8 mouse cellular contexts compared by ENCODE assay signal in the genomic region with DNA sequence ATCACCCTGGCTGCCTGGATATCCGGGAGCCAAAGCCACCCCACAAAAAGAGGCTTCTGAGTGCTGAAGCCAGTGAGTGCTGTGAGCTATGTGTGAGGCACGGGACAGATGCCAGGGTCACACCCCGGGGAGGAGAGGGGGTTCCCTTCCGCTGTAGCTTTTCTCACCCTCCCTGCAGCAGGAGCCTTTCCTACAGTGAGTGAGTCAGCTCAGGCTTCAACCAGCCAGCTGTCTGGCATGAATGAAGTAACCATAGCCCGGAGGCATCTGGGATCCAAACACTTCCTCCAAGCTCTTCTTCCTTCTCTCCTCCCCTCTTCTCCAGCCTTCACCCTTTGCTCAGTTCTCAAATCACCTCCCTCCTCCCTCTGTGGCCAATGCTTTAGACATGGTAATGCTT. TPM values are rescaled to one million over a fixed set of nuclear protein-coding genes. Genes with fewer than 3 reads are reported as not detected.
DNase-seq lines count a peak whose midpoint lies in the region; ATAC-seq and TF ChIP-seq lines count a peak whose summit lies in the region.

No protein-coding gene starts in this region.

- peak; percentile 85 for ATAC-seq in embryonic facial prominence, embryonic 14.5 days (ENCODE audit: low read depth)
- ATAC-seq in liver, embryonic 14.5 days (ENCODE audit: insufficient read depth): no peak
- no peak for ATAC-seq in cerebellum, adult (ENCODE audit: insufficient number of reproducible peaks, low FRiP score, low TSS enrichment)

- WGBS in kidney, adult 2 months: 15% methylated on average over 5 of the region's 5 CpGs
- WGBS in embryonic facial prominence, embryonic 14.5 days: 5% methylated on average over 5 of the region's 5 CpGs
- 8% methylated on average over 5 of the region's 5 CpGs for WGBS in liver, embryonic 14.5 days (ENCODE audit: insufficient replicate concordance)

- TF ChIP-seq CTCF in kidney, adult 2 months (conservative IDR thresholded peaks at IDR 0.05; ENCODE audit: insufficient read depth, insufficient read length, low read depth, low read length): no peak
- TF ChIP-seq CTCF in liver, embryonic 14.5 days (IDR thresholded peaks at IDR 0.05; ENCODE audit: low read depth): no peak

- no peaks in the 10 kb centered on the region for H3K4me1 ChIP-seq in kidney, adult 2 months (ENCODE audit: control insufficient read depth, insufficient read depth, low read length)
- peaks cover 25% of the 10 kb centered on the region for H3K4me1 ChIP-seq in embryonic facial prominence, embryonic 14.5 days (ENCODE audit: control insufficient read depth, insufficient read depth, low read length)
- H3K4me1 ChIP-seq in liver, embryonic 14.5 days (replicated peaks; ENCODE audit: control insufficient read depth in 2 of 2, insufficient read depth in 2 of 2, low read length in 1 of 2): peaks cover 0 to 21% of the 10 kb centered on the region in 2 experiments; a peak in 2 of 4 replicates

- TF ChIP-seq POLR2A in kidney, adult 2 months (IDR thresholded peaks at IDR 0.05; ENCODE audit: low read depth, low read length): no peak

- TF ChIP-seq EP300 in liver, embryonic 14.5 days (IDR thresholded peaks at IDR 0.05; ENCODE audit: low read depth): no peak

- no peaks in the 10 kb centered on the region for H3K9me3 ChIP-seq in embryonic facial prominence, embryonic 14.5 days (ENCODE audit: control insufficient read depth, low read length)
- H3K9me3 ChIP-seq in liver, embryonic 14.5 days (ENCODE audit: control insufficient read depth, low read length): no peaks in the 10 kb centered on the region

- no peak overlapping the region for H3K4me3 ChIP-seq in kidney, adult 2 months (ENCODE audit: insufficient read depth, low read depth, low read length)
- no peak overlapping the region for H3K4me3 ChIP-seq in embryonic facial prominence, embryonic 14.5 days (ENCODE audit: low read depth, low read length)
- no peak overlapping the region for H3K4me3 ChIP-seq in liver, embryonic 14.5 days (ENCODE audit: insufficient read depth in 1 of 2, low read depth in 2 of 2, low read length in 2 of 2)

- no peak overlapping the region for H3K27ac ChIP-seq in kidney, adult 2 months (ENCODE audit: insufficient read depth, low read depth, low read length)
- no peak overlapping the region for H3K27ac ChIP-seq in embryonic facial prominence, embryonic 14.5 days (replicated peaks; ENCODE audit: low read depth, low read length)
- no peak overlapping the region for H3K27ac ChIP-seq in liver, embryonic 14.5 days

- peak overlapping the region; percentile 27 for H3K4me2 ChIP-seq in embryonic facial prominence, embryonic 14.5 days (ENCODE audit: low read depth, low read length)
- H3K4me2 ChIP-seq in liver, embryonic 14.5 days (ENCODE audit: low read depth): 0 out of 2 replicates have a peak overlapping the region, but pooled peaks have one; percentile 4

- DNase-seq in kidney, postnatal 10 days: peak; percentile 42
- DNase-seq in kidney, adult 2 months: no peak
- peak; percentile 88 for DNase-seq in embryonic facial prominence, embryonic 14.5 days (ENCODE audit: low spot score)
- peak; percentile 31 to 41 for DNase-seq in gastrocnemius, postnatal 4 days (ENCODE audit: low spot score in 2 of 2)
- DNase-seq in liver, embryonic 14.5 days (ENCODE audit: low read depth in 3 of 3, low spot score in 3 of 3): no peak
- DNase-seq in right cerebral cortex, postnatal 4 days: peak; percentile 9
- DNase-seq in cerebellum, adult 18-20 months: no peak

- H3K9ac ChIP-seq in embryonic facial prominence, embryonic 14.5 days (ENCODE audit: low read depth, low read length): no peak overlapping the region
- H3K9ac ChIP-seq in liver, embryonic 14.5 days (replicated peaks): no peak overlapping the region

- no peaks in the 10 kb centered on the region for H3K27me3 ChIP-seq in kidney, adult 2 months (replicated peaks; ENCODE audit: control insufficient read depth, insufficient read depth, low read length)
- no peaks in the 10 kb centered on the region for H3K27me3 ChIP-seq in embryonic facial prominence, embryonic 14.5 days (replicated peaks; ENCODE audit: control insufficient read depth, insufficient read depth, low read length)
- no peaks in the 10 kb centered on the region for H3K27me3 ChIP-seq in liver, embryonic 14.5 days (ENCODE audit: control insufficient read depth, insufficient read depth, low read length)

- H3K36me3 ChIP-seq in kidney, adult 2 months (ENCODE audit: control insufficient read depth, insufficient read depth, low read length): no peaks in the 10 kb centered on the region
- no peaks in the 10 kb centered on the region for H3K36me3 ChIP-seq in embryonic facial prominence, embryonic 14.5 days (ENCODE audit: control insufficient read depth, insufficient read depth, low read length)
- no peaks in the 10 kb centered on the region for H3K36me3 ChIP-seq in liver, embryonic 14.5 days (replicated peaks; ENCODE audit: control insufficient read depth, insufficient read depth, low read depth)

RNA-seq across cellular contexts. Expression of a gene that starts 46.6 kb away (rescaled TPM):
- 2.3 and 3.5 TPM in 2 replicates for polyA plus RNA-seq in kidney, adult 2 months (2012; rRNA removed)
- polyA plus RNA-seq in embryonic facial prominence, embryonic 14.5 days (2014; fragmentation: Nextera tagmentation; extraction: Ambion mirVana): 20.9 and 25.2 TPM in 2 replicates
- total RNA-seq in gastrocnemius, postnatal 4 days (2021): 10 to 100 TPM; 35.8 to 38.0 TPM
- 0.03 and 0.05 TPM in 2 replicates for polyA plus RNA-seq in liver, embryonic 14.5 days (2012; rRNA removed)
- not detected in 2 replicates for polyA plus RNA-seq in liver, embryonic 14.5 days (2014; fragmentation: Nextera tagmentation; extraction: Ambion mirVana)

Comparison
In these comparisons a context has a peak if more than half of its experiments do, and no peak if none do; other contexts are left out.
1. DNase-seq: peak in kidney, postnatal 10 days (single experiment), embryonic facial prominence, embryonic 14.5 days (single experiment), gastrocnemius, postnatal 4 days (2 of 2) and right cerebral cortex, postnatal 4 days (single experiment); none in kidney, adult 2 months (single experiment), liver, embryonic 14.5 days (0 of 3) and cerebellum, adult 18-20 months (0 of 2).